Mouse (Mus musculus) MEL (cell line): ENCODE data around the gene AI854703. TPM values are rescaled to one million over a fixed set of nuclear protein-coding genes. Genes with fewer than 3 reads are reported as not detected.

Experiments
- DNase-seq: peaks from one replicate; pipeline ENCODE4 v3.0.0; 2011; ENCODE audit warnings: low read depth, low spot score
- H3K27ac ChIP-seq: 2 replicates; pipeline ENCODE4 v1.5.1; 2012; ENCODE audit warnings: low read depth, mild to moderate bottlenecking, control low read depth, low read length, moderate library complexity; ENCODE audit not compliant: control insufficient read depth
- H3K27me3 ChIP-seq, 2 experiments: fragments of 150-350 bp in 1 of 2; sonication (generic) in 1 of 2; 2 replicates each; pipeline ENCODE4 v1.6.1; 2012; ENCODE audit warnings: low read length in 2 of 2, mild to moderate bottlenecking in 2 of 2, improper control_type of control experiment in 1 of 2, moderate library complexity in 1 of 2; ENCODE audit not compliant: insufficient read depth in 2 of 2, control insufficient read depth in 1 of 2
- H3K36me3 ChIP-seq, 2 experiments: 2 replicates each; pipeline ENCODE4 v1.6.1; 2012 to 2014; ENCODE audit warnings: low read length in 2 of 2, improper control_type of control experiment in 1 of 2, inconsistent platforms in 1 of 2, mild to moderate bottlenecking in 1 of 2; ENCODE audit not compliant: insufficient read depth in 2 of 2, control insufficient read depth in 1 of 2
- H3K4me1 ChIP-seq, 2 experiments: fragments of 150-350 bp in 1 of 2; sonication (generic) in 1 of 2; 2 replicates each; pipeline ENCODE4 v1.6.1; 2012; ENCODE audit warnings: low read length in 2 of 2, improper control_type of control experiment in 1 of 2, mild to moderate bottlenecking in 1 of 2; ENCODE audit not compliant: insufficient read depth in 2 of 2, control insufficient read depth in 1 of 2
- H3K4me3 ChIP-seq, 2 experiments: fragments of 150-350 bp in 1 of 2; sonication (generic) in 1 of 2; 2 replicates each; pipeline ENCODE4 v1.5.1; 2012; ENCODE audit warnings: low read depth in 2 of 2, low read length in 2 of 2, mild to moderate bottlenecking in 2 of 2, moderate library complexity in 2 of 2, control low read depth in 1 of 2, improper control_type of control experiment in 1 of 2; ENCODE audit not compliant: control insufficient read depth in 1 of 2, insufficient read depth in 1 of 2
- H3K79me2 ChIP-seq: 2 replicates; pipeline ENCODE4 v1.6.1; 2012; ENCODE audit warnings: mild to moderate bottlenecking, low read length, moderate library complexity; ENCODE audit not compliant: control insufficient read depth, poor library complexity, insufficient read depth
- H3K9ac ChIP-seq: 2 replicates; pipeline ENCODE4 v1.6.1; 2012; ENCODE audit warnings: low read depth, mild to moderate bottlenecking, control low read depth, low read length, moderate library complexity; ENCODE audit not compliant: control insufficient read depth, poor library complexity, severe bottlenecking
- H3K9me3 ChIP-seq: fragments of 150-350 bp; sonication (generic); replicated peaks from 2 replicates; pipeline ENCODE4 v1.6.1; 2012; ENCODE audit warnings: mild to moderate bottlenecking, low read length, improper control_type of control experiment, moderate library complexity; ENCODE audit not compliant: insufficient read depth
- CTCF ChIP-seq, 3 experiments: IDR thresholded peaks in 2 of 3; conservative IDR thresholded peaks in 1 of 3; 2 replicates each; pipeline ENCODE4 v1.5.1; 2011 to 2012; ENCODE audit warnings: low read length in 3 of 3, low read depth in 2 of 3, mild to moderate bottlenecking in 2 of 3, improper control_type of control experiment in 1 of 3, inconsistent platforms in 1 of 3, mixed read lengths in 1 of 3, moderate library complexity in 1 of 3; ENCODE audit not compliant: control insufficient read depth in 1 of 3, insufficient read depth in 1 of 3, poor library complexity in 1 of 3, severe bottlenecking in 1 of 3
- E2F4 ChIP-seq: IDR thresholded peaks from 2 replicates; pipeline ENCODE4 v1.6.1; 2011; ENCODE audit warnings: low read depth, low read length, improper control_type of control experiment, borderline replicate concordance
- GABPA ChIP-seq: IDR thresholded peaks from 2 replicates; pipeline ENCODE4 v1.6.1; 2012; ENCODE audit warnings: low read depth, mild to moderate bottlenecking, inconsistent platforms, low read length, improper control_type of control experiment, moderate library complexity
- GATA1 ChIP-seq: IDR thresholded peaks from 2 replicates; pipeline ENCODE4 v1.6.1; 2011; ENCODE audit warnings: low read depth, low read length, improper control_type of control experiment
- KAT2A ChIP-seq: conservative IDR thresholded peaks from 2 replicates; pipeline ENCODE4 v1.6.1; 2012; ENCODE audit warnings: low read depth, low read length, improper control_type of control experiment, inconsistent platforms
- MAFK ChIP-seq: IDR thresholded peaks from 2 replicates; pipeline ENCODE4 v1.6.1; 2011; ENCODE audit warnings: low read depth, mild to moderate bottlenecking, low read length, improper control_type of control experiment, borderline replicate concordance
- MXI1 ChIP-seq: IDR thresholded peaks from 2 replicates; pipeline ENCODE4 v1.6.1; 2011; ENCODE audit warnings: mild to moderate bottlenecking, low read depth, low read length, improper control_type of control experiment
- POLR2AphosphoS2 ChIP-seq: IDR thresholded peaks from 2 replicates; pipeline ENCODE4 v1.6.1; 2011; ENCODE audit warnings: low read length, improper control_type of control experiment
- POLR2AphosphoS5 ChIP-seq: IDR thresholded peaks from 2 replicates; pipeline ENCODE4 v1.6.1; 2012; ENCODE audit warnings: low read depth, borderline replicate concordance, mild to moderate bottlenecking, inconsistent platforms, low read length, moderate library complexity, mixed read lengths
- RAD21 ChIP-seq: IDR thresholded peaks from 2 replicates; pipeline ENCODE4 v1.6.1; 2011; ENCODE audit warnings: mild to moderate bottlenecking, low read depth, low read length, improper control_type of control experiment
- RCOR1 ChIP-seq: IDR thresholded peaks from 2 replicates; pipeline ENCODE4 v1.6.1; 2012; ENCODE audit warnings: low read depth, mild to moderate bottlenecking, inconsistent platforms, low read length, improper control_type of control experiment
- SIN3A ChIP-seq: IDR thresholded peaks from 2 replicates; pipeline ENCODE4 v1.6.1; 2012; ENCODE audit warnings: low read length, improper control_type of control experiment, inconsistent platforms
- SMC3 ChIP-seq: IDR thresholded peaks from 2 replicates; pipeline ENCODE4 v1.6.1; 2011; ENCODE audit warnings: low read depth, low read length, improper control_type of control experiment
- TAL1 ChIP-seq: IDR thresholded peaks from 2 replicates; pipeline ENCODE4 v1.6.1; 2012; ENCODE audit warnings: mild to moderate bottlenecking, inconsistent platforms, low read length, moderate library complexity, mixed read lengths
- TCF12 ChIP-seq: IDR thresholded peaks from 2 replicates; pipeline ENCODE4 v1.6.1; 2014; ENCODE audit warnings: low read depth, mild to moderate bottlenecking, inconsistent platforms, low read length, improper control_type of control experiment, moderate library complexity
- USF1 ChIP-seq: IDR thresholded peaks from 2 replicates; pipeline ENCODE4 v1.6.1; 2014; ENCODE audit warnings: low read depth, mild to moderate bottlenecking, inconsistent platforms, low read length, improper control_type of control experiment, moderate library complexity
- ZMIZ1 ChIP-seq: IDR thresholded peaks from 2 replicates; pipeline ENCODE4 v1.6.1; 2012; ENCODE audit warnings: low read depth, mild to moderate bottlenecking, inconsistent platforms, low read length, improper control_type of control experiment, moderate library complexity
- ZNF384 ChIP-seq: IDR thresholded peaks from 2 replicates; pipeline ENCODE4 v1.6.1; 2012; ENCODE audit warnings: low read depth, mild to moderate bottlenecking, inconsistent platforms, low read length, improper control_type of control experiment
- polyA plus RNA-seq, 2 experiments: library from polyadenylated mRNA; stranded (reverse) in 1 of 2; unstranded in 1 of 2; fragments of >175 nt in 1 of 2; fragments of >200 nt in 1 of 2; gene quantifications; 2 replicates each; pipeline versions ENCODE4 v1.2.1 to v1.2.4; 2012; ENCODE audit warnings: low replicate concordance in 2 of 2, low read depth in 1 of 2; ENCODE audit not compliant: insufficient read length in 2 of 2, insufficient read depth in 1 of 2, missing spikeins in 1 of 2
- total RNA-seq: library from RNA; depleted of rRNA; stranded (reverse); fragments of 300-350 nt; gene quantifications from 2 replicates; pipeline ENCODE4 v1.2.3, GENCODE M21; 2012

AI854703 gene
- total and polyA plus RNA-seq, 3 experiments, result not detected

DNA sequence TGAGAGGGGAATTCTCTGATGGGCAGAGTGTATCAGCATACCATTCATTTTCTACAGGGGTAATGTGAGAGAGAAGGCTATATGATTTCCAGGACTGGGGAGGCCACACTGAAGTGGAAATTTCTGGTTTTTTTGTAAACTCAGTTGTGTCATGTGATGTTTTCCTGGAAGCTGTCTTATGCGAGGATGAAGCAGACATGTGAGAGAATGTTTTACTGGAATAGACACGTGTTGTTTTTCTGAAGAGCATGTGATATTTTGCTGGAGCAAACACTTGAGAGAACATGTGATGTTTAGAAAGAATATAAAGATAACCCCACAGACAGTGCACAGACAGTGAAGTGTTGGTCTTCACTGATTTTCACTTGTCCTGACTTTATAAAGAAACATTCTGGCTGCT is 12.0 kb downstream of the AI854703 start:
- H3K4me3 ChIP-seq, result no peak overlapping the region
- H3K36me3 ChIP-seq, result no peaks in the 10 kb centered on the region
- H3K27me3 ChIP-seq, result no peaks in the 10 kb centered on the region
- no peak overlapping the region for H3K9ac ChIP-seq
- H3K27ac ChIP-seq, result no peak overlapping the region
- H3K9me3 ChIP-seq, result no peaks in the 10 kb centered on the region
- no peak for DNase-seq
- H3K4me1 ChIP-seq, result no peaks in the 10 kb centered on the region
- no peak for TF ChIP-seq RCOR1
- TF ChIP-seq KAT2A, result no peak
- no peak for TF ChIP-seq USF1
- TF ChIP-seq GABPA, result no peak
- TF ChIP-seq SIN3A, result no peak
- TF ChIP-seq TAL1, result no peak
- no peak for TF ChIP-seq SMC3
- TF ChIP-seq E2F4, result no peak
- TF ChIP-seq POLR2AphosphoS5, result no peak
- TF ChIP-seq POLR2AphosphoS2, result no peak
- H3K79me2 ChIP-seq, result no peaks in the 10 kb centered on the region

GRCm38 (mm10) chr6:48641391-48641790 is 14.8 kb downstream of the AI854703 start:
- TF ChIP-seq MAFK, result no peak
- TF ChIP-seq ZMIZ1, result no peak
- no peak for TF ChIP-seq GATA1
- TF ChIP-seq SMC3, result no peak
- TF ChIP-seq ZNF384, result no peak
- TF ChIP-seq MXI1, result no peak
- no peak for TF ChIP-seq CTCF (IDR thresholded peaks at IDR 0.05 in 2 of 3, conservative IDR thresholded peaks at IDR 0.05 in 1 of 3; ENCODE audit: control insufficient read depth in 1 of 3, insufficient read depth in 1 of 3, low read depth in 2 of 3, low read length in 3 of 3, poor library complexity in 1 of 3, severe bottlenecking in 1 of 3)
- no peak for TF ChIP-seq TCF12
- TF ChIP-seq, all 39 proteins: peak for 0
- no peak for DNase-seq
- H3K9me3 ChIP-seq, result no peaks in the 10 kb centered on the region

DNA sequence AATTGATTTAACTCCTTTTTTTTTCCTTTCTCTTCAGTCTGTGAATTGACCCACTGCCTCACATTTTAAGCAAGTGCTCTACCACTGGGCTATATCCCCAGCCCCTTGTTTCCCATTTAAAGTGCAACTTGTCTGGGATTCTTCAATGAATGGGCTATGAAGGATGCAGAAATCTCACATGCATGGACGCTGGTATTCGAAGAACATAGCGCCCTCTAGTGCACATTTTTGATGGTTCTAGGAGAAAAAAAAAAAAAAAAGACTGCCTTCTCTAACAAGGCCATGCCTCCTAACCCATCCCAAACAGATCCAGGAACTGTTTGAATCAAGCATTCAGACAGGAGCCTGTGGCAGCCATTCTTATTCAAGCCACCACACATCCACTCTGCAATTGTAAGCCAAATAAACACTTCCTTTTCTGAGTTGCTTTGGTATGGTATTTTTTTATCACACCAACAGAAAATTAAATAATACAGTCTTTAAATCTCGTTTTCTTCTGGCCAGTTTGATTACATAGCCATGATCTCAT is 16.3 kb downstream of the AI854703 start:
- no peaks in the 10 kb centered on the region for H3K4me1 ChIP-seq
- TF ChIP-seq CTCF (IDR thresholded peaks at IDR 0.05 in 2 of 3, conservative IDR thresholded peaks at IDR 0.05 in 1 of 3; ENCODE audit: control insufficient read depth in 1 of 3, insufficient read depth in 1 of 3, low read depth in 2 of 3, low read length in 3 of 3, poor library complexity in 1 of 3, severe bottlenecking in 1 of 3) (peak; percentile 6 to 53 (median 25); a peak in 2 of 6 replicates), USF1 (no peak), RAD21 (peak; percentile 37), ZNF384 (peak; percentile 94), SMC3 (peak; percentile 52)

More at GRCm38 (mm10) chr6:48641391-48641790, 14.8 kb downstream of the AI854703 start:
- no peak overlapping the region for H3K27ac ChIP-seq
- no peaks in the 10 kb centered on the region for H3K36me3 ChIP-seq
- H3K79me2 ChIP-seq, result no peaks in the 10 kb centered on the region
- no peaks in the 10 kb centered on the region for H3K27me3 ChIP-seq
- no peak overlapping the region for H3K4me3 ChIP-seq
- H3K9ac ChIP-seq, result no peak overlapping the region
- H3K4me1 ChIP-seq, result no peaks in the 10 kb centered on the region

More for the DNA sequence above, 16.3 kb downstream of the AI854703 start:
- no peaks in the 10 kb centered on the region for H3K36me3 ChIP-seq
- no peak overlapping the region for H3K4me3 ChIP-seq
- H3K27me3 ChIP-seq, result no peaks in the 10 kb centered on the region
- H3K79me2 ChIP-seq, result no peaks in the 10 kb centered on the region
- H3K9me3 ChIP-seq, result no peaks in the 10 kb centered on the region
- no peak overlapping the region for H3K9ac ChIP-seq
- H3K27ac ChIP-seq, result no peak overlapping the region
- peak; percentile 35 for DNase-seq
